In the genomic region with DNA sequence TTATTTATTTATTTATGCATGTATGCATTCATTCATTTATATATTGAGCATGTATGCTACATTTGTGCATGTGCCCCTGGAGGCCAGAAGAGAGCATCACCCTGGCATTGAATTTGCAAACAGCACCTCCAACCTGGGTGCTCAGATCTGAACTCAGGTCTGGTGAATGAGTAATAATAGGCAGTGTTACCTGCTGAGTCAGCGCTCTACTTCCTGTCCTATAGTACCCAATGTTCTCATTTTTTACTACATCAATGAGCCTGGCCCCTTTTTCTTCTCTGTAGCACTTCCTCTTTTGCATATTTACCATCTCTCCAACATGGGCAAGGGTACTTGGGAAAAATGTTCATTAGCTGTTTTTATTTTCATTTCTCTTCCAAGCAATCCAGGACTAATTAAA, we compare ENCODE assay signal across 35 mouse cellular contexts.
"Had no signal": no experiment of that assay in that cellular context is flagged by ENCODE, and none has a peak within 500 bp of the region (broad histone marks: within the 10 kb centered on the region; RNA-seq: fewer than 3 reads in every experiment).

No protein-coding gene starts in this region.

- H3K4me3 ChIP-seq: heart, embryonic 10.5 days; heart, embryonic 12.5 days; heart, embryonic 13.5 days; heart, embryonic 15.5 days; hindbrain, embryonic 10.5 days; hindbrain, embryonic 12.5 days; hindbrain, embryonic 13.5 days; hindbrain, embryonic 15.5 days; intestine, embryonic 15.5 days; kidney, embryonic 15.5 days; layer of hippocampus, adult 2 months had no signal

- H3K4me2 ChIP-seq: heart, embryonic 11.5 days; heart, embryonic 12.5 days; heart, embryonic 13.5 days; heart, embryonic 15.5 days; hindbrain, embryonic 12.5 days; hindbrain, embryonic 13.5 days; hindbrain, embryonic 14.5 days; hindbrain, embryonic 15.5 days; intestine, embryonic 15.5 days; kidney, embryonic 15.5 days had no signal

- DNase-seq: heart, postnatal 10 days; heart, postnatal 14 days; heart, postnatal 36 days; heart, postnatal 4 days; kidney, adult 11 months; kidney, adult 18-20 months; kidney, adult 2 months; kidney, adult 8-10 months; kidney, adult 9 months; kidney, postnatal 10 days; kidney, postnatal 14 days; kidney, postnatal 25 days; kidney, postnatal 36 days; kidney, postnatal 4 days; layer of hippocampus, adult 9-11 months; layer of hippocampus, postnatal 36 days had no signal

- H3K9ac ChIP-seq: heart, embryonic 12.5 days; heart, embryonic 13.5 days; heart, embryonic 15.5 days; hindbrain, embryonic 12.5 days; hindbrain, embryonic 13.5 days; hindbrain, embryonic 14.5 days; hindbrain, embryonic 15.5 days; intestine, embryonic 15.5 days; kidney, embryonic 15.5 days had no signal

- H3K4me1 ChIP-seq: heart, embryonic 10.5 days; heart, embryonic 12.5 days; heart, embryonic 13.5 days; heart, embryonic 15.5 days; hindbrain, embryonic 10.5 days; hindbrain, embryonic 12.5 days; hindbrain, embryonic 13.5 days; hindbrain, embryonic 15.5 days; intestine, embryonic 15.5 days; kidney, embryonic 15.5 days had no signal

- H3K9me3 ChIP-seq: heart, embryonic 10.5 days; heart, embryonic 12.5 days; heart, embryonic 13.5 days; heart, embryonic 15.5 days; hindbrain, embryonic 10.5 days; hindbrain, embryonic 12.5 days; hindbrain, embryonic 13.5 days; hindbrain, embryonic 15.5 days; intestine, embryonic 15.5 days; kidney, embryonic 15.5 days had no signal

- ATAC-seq: hindbrain, embryonic 16.5 days; hindbrain, postnatal 0 days; inflammation-experienced regulatory T-cells, adult 6 months; intestine, embryonic 15.5 days; intestine, embryonic 16.5 days; intestine, postnatal 0 days had no signal

- H3K27ac ChIP-seq: heart, embryonic 10.5 days; heart, embryonic 13.5 days; heart, embryonic 15.5 days; hindbrain, embryonic 10.5 days; hindbrain, embryonic 12.5 days; hindbrain, embryonic 13.5 days; hindbrain, embryonic 14.5 days; hindbrain, embryonic 15.5 days; hindbrain, postnatal 0 days; intestine, embryonic 15.5 days; kidney, embryonic 15.5 days; kidney, postnatal 0 days; layer of hippocampus, adult 2 months had no signal

- H3K27me3 ChIP-seq: heart, embryonic 12.5 days; heart, embryonic 13.5 days; heart, embryonic 15.5 days; hindbrain, embryonic 12.5 days; hindbrain, embryonic 13.5 days; hindbrain, embryonic 15.5 days; intestine, embryonic 15.5 days; kidney, embryonic 15.5 days had no signal

- H3K36me3 ChIP-seq: heart, embryonic 10.5 days; heart, embryonic 12.5 days; heart, embryonic 13.5 days; heart, embryonic 15.5 days; hindbrain, embryonic 10.5 days; hindbrain, embryonic 12.5 days; hindbrain, embryonic 13.5 days; hindbrain, embryonic 15.5 days; intestine, embryonic 15.5 days; kidney, embryonic 15.5 days had no signal
